Mouse (Mus musculus): ENCODE results near the gene Zdhhc24.

GRCm38 (mm10) chr19:4899888-4900287, 21.4 kb downstream of the Zdhhc24 start:
- TF ChIP-seq EP300 (IDR thresholded peaks at IDR 0.05; ENCODE audit: low read depth): no peak
- no peak for TF ChIP-seq CTCF (IDR thresholded peaks at IDR 0.05; ENCODE audit: low read depth)
